In genomic region chr10:26754006-26754405, GRCm38 (mm10) we compare ENCODE assay signal across 19 mouse cellular contexts.
"Had no signal": no experiment of that assay in that cellular context is flagged by ENCODE, and none has a peak within 500 bp of the region (broad histone marks: within the 10 kb centered on the region; RNA-seq: fewer than 3 reads in every experiment).

No protein-coding gene starts in this region.

- ATAC-seq: intestine, postnatal 0 days had no signal

- DNase-seq: kidney, adult 2 months; kidney, postnatal 36 days; layer of hippocampus, postnatal 36 days; lung, adult 18-20 months; lung, postnatal 10 days; lung, postnatal 4 days; retina, postnatal 1 day; right cerebral cortex, postnatal 25 days; spleen, adult 18-20 months; thymus, postnatal 25 days had no signal

- H3K27ac ChIP-seq: kidney, postnatal 0 days; left cerebral cortex, adult 2 months; lung, embryonic 15.5 days; midbrain, embryonic 10.5 days; neural tube, embryonic 13.5 days; stomach, embryonic 15.5 days had no signal

- H3K27me3 ChIP-seq: lung, embryonic 15.5 days; midbrain, embryonic 13.5 days; neural tube, embryonic 13.5 days; stomach, embryonic 15.5 days had no signal

- H3K9ac ChIP-seq: lung, embryonic 15.5 days; midbrain, embryonic 13.5 days; neural tube, embryonic 13.5 days; stomach, embryonic 15.5 days had no signal

- H3K9me3 ChIP-seq: lung, embryonic 15.5 days; midbrain, embryonic 10.5 days; midbrain, embryonic 13.5 days; neural tube, embryonic 13.5 days; stomach, embryonic 15.5 days had no signal

- H3K4me2 ChIP-seq: lung, embryonic 15.5 days; midbrain, embryonic 13.5 days; neural tube, embryonic 13.5 days; stomach, embryonic 15.5 days had no signal

- H3K4me3 ChIP-seq: left cerebral cortex, adult 2 months; lung, embryonic 15.5 days; midbrain, embryonic 10.5 days; midbrain, embryonic 13.5 days; myocyte; neural tube, embryonic 13.5 days; stomach, embryonic 15.5 days had no signal

- H3K36me3 ChIP-seq: lung, embryonic 15.5 days; midbrain, embryonic 10.5 days; midbrain, embryonic 13.5 days; neural tube, embryonic 13.5 days; stomach, embryonic 15.5 days had no signal

- H3K4me1 ChIP-seq: lung, embryonic 15.5 days; neural tube, embryonic 13.5 days; stomach, embryonic 15.5 days had no signal
